Mouse (Mus musculus): ENCODE results near the gene Zfp455.
"Not testable (repeated sequence)": the region's sequence is repeated elsewhere in the genome, so short reads cannot be mapped to it uniquely, and the experiment has no call there.

Gene Zfp455

DNA sequence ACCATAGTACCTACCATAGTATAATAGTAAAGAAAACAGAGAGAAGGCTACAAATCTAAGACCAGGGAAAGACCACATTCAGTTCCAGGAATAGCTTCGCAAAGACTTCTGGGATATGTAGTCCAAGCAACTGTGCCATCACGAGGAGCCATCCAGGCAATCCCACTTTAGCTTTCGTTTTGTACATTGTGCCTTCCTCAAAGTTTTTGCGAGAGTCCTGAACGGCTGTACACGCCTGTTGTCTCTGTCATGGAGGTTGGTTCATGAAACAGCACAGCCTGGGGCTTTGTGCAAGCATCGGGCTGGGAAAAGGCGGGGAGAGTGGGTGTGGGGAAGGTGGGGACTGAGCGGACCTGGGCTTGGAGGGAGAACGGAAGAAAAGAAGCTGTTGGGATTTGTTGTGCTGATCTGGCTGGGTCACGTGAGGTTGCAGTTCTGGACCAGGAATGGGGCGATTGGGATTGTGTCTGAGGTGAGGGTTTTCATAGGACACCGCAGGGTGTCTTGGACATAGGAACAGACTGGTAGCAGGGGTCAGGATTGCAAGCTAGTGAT is at the start of gene Zfp455:
TSS of gene Zfp455 (plus strand) at position 167 of the 555 bp plus-strand sequence.
- peak; percentile 74 for DNase-seq

DNA sequence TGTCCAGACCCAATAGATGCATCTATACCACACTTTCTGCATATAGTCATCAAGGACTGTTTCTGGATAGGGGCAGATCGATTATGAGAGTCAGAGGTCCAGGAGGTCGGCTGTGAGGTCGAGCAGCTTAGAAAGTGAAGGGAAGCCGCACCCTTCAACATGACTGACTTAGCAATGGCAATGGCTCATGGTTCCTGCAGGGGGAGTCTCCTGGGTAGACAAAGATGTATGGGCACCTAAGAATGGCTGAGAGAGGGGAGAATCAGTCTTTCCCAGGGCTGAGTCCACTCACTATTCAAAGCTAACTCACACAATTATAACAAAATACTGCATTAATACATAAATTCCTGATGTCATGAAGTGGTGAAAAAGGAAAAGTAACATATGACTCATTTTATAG is 28.2 kb upstream of the Zfp455 start:
- DNase-seq, result not testable (repeated sequence)

GRCm38 (mm10) chr13:67172991-67173722 is 21.1 kb upstream of the Zfp455 start, which contains the start of gene Rsl1:
TSS of gene Rsl1 (plus strand) at chr13:67173182.
- DNase-seq, result peak; percentile 71

DNA sequence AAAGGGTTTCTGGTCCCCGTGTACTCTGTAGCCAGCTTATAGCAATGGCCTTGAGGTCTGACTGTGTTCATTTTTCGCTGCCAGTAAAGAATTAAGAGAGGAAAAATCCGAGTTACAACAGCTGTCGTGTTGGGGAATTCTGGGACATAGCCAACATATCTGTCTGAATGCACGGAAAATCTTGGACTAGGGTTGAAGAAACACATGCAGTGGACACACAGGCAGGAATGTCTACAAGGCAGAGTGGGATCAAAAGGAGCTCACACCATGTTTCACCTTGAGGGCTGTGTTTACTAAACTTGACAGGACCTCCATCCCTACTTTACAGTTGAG is 20.6 kb upstream of the Zfp455 start:
- peak; percentile 9 for DNase-seq

DNA sequence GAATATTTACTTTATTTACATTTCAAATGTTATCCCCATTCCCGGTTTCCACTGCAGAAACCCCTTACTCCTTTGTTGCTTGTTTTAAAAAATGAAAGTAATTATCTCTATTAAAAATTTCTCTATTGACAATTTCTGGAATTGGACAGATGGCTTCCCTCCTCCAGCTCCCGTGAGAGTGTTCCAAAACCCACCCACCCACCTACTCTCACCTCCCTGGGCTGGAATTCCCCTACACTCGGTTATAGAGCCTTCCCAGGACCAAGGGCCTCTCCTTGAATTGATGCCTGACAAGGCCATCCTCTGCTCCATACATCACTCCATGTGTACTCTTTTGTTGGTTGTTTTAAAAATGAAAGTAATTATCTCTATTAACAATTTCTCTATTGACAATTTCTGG is 7.3 kb downstream of the Zfp455 start:
- no peak for DNase-seq

- DNase-seq, result no peak
These were observed 19.8 kb downstream of the Zfp455 start for GRCm38 (mm10) chr13:67214015-67214607.
